Mouse (Mus musculus): ENCODE results near the gene Nlrp6.

DNA sequence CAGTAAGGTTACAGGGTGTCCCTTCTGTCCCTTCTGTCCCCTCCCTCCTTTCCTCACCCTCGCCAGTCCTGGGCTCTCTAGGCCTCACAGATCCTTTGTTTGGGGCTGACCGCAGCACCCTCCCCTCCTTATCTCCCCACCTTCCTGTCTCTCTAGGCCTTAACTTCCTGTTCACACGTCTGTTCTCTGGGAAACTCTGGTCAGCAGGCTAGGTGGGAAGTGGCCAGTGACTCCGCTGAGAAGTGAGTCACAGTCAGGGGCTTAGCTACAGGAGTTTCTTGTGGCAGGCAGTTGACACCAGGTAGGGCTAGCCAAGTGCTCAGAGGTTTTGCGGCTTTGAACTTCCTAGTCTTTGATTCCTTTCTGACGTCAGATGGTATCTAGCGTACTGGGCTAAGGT lies 26.3 kb downstream of the Nlrp6 start:
- TF ChIP-seq CTCF (IDR thresholded peaks at IDR 0.05; ENCODE audit: low read depth, low read length) (no peak), GATA1 (IDR thresholded peaks at IDR 0.05; ENCODE audit: borderline replicate concordance, low read length) (no peak)
